Mouse (Mus musculus) liver, embryonic 12.5 days (tissue): ENCODE measurements at regions not wholly inside any gene's neighbourhood (a gene's known extent, or its start where the extent isn't known, plus 50 kb on each side); places are given as distances from the start of the nearest gene placed in this dataset.

Experiments
- ATAC-seq: fragments of 200-750 bp; cut with Nextera tagmentation; 2 replicates; pipeline ENCODE4 v1.8.0; 2017; ENCODE audit warnings: moderate number of reproducible peaks, mild to moderate bottlenecking, moderate library complexity
- H3K27ac ChIP-seq: fragments of 300-500 bp; sonication (generic); 2 replicates; pipeline ENCODE4 v1.5.1; 2016; ENCODE audit warnings: mild to moderate bottlenecking
- H3K27me3 ChIP-seq: fragments of 300-500 bp; sonication (generic); replicated peaks from 2 replicates; pipeline ENCODE4 v1.6.1; 2016; ENCODE audit warnings: mild to moderate bottlenecking, moderate library complexity
- H3K36me3 ChIP-seq: fragments of 300-500 bp; sonication (generic); 2 replicates; pipeline ENCODE4 v1.6.1; 2016; ENCODE audit warnings: mild to moderate bottlenecking, moderate library complexity
- H3K4me1 ChIP-seq: fragments of 300-500 bp; sonication (generic); 2 replicates; pipeline ENCODE4 v1.6.1; 2016
- H3K4me2 ChIP-seq: fragments of 300-500 bp; sonication (generic); 2 replicates; pipeline ENCODE4 v1.6.1; 2016; ENCODE audit warnings: mild to moderate bottlenecking, moderate library complexity
- H3K4me3 ChIP-seq: fragments of 300-500 bp; sonication (generic); 2 replicates; pipeline ENCODE4 v1.5.1; 2016; ENCODE audit warnings: mild to moderate bottlenecking, moderate library complexity
- H3K9ac ChIP-seq: fragments of 300-500 bp; sonication (generic); 2 replicates; pipeline ENCODE4 v1.6.1; 2016; ENCODE audit warnings: mild to moderate bottlenecking, moderate library complexity
- H3K9me3 ChIP-seq: fragments of 300-500 bp; sonication (generic); replicated peaks from 2 replicates; pipeline ENCODE4 v1.6.1; 2016; ENCODE audit warnings: mild to moderate bottlenecking, moderate library complexity
- WGBS: fragments of 180-500 bp; shearing (Covaris S2); methylation state at CpG from one replicate; pipeline ENCODE4 v1.1.7; 2016; ENCODE audit not compliant: insufficient replicate concordance; 5-methylcytosine and 5-hydroxymethylcytosine counted together

- H3K27me3 ChIP-seq: no peaks in the 10 kb centered on the region
- WGBS: 52% methylated on average over 1 of the region's 1 CpGs
- H3K4me3 ChIP-seq: no peak overlapping the region
- H3K4me2 ChIP-seq: no peak overlapping the region
- H3K27ac ChIP-seq: no peak overlapping the region
- ATAC-seq: no peak
- H3K9me3 ChIP-seq: no peaks in the 10 kb centered on the region
- H3K36me3 ChIP-seq: no peaks in the 10 kb centered on the region
- no peaks in the 10 kb centered on the region for H3K4me1 ChIP-seq
- H3K9ac ChIP-seq: no peak overlapping the region
Observed at GRCm38 (mm10) chr8:17782650-17783049, 1195.4 kb downstream of the Defb40 start.

- 66% methylated on average over 2 of the region's 2 CpGs for WGBS
Observed at GRCm38 (mm10) chr8:17781559-17782283, 1196.3 kb downstream of the Defb40 start.

GRCm38 (mm10) chr8:17775411-17775810 is 1202.6 kb downstream of the Defb40 start:
- WGBS: 40% methylated on average over 3 of the region's 3 CpGs
- ATAC-seq: no peak
- Histone ChIP-seq H3K27me3 (no peaks in the 10 kb centered on the region), H3K4me2 (no peak overlapping the region), H3K36me3 (no peaks in the 10 kb centered on the region), H3K4me3 (no peak overlapping the region), H3K9ac (no peak overlapping the region), H3K9me3 (no peaks in the 10 kb centered on the region), H3K4me1 (no peaks in the 10 kb centered on the region), H3K27ac (no peak overlapping the region)

More at GRCm38 (mm10) chr8:17781559-17782283, 1196.3 kb downstream of the Defb40 start:
- no peak overlapping the region for H3K9ac ChIP-seq
- no peaks in the 10 kb centered on the region for H3K4me1 ChIP-seq
- no peak overlapping the region for H3K4me3 ChIP-seq
- ATAC-seq: no peak
- no peaks in the 10 kb centered on the region for H3K9me3 ChIP-seq
- H3K4me2 ChIP-seq: no peak overlapping the region
- no peaks in the 10 kb centered on the region for H3K27me3 ChIP-seq
- no peak overlapping the region for H3K27ac ChIP-seq
- H3K36me3 ChIP-seq: no peaks in the 10 kb centered on the region

GRCm38 (mm10) chr8:17773311-17773710 is 1204.7 kb downstream of the Defb40 start:
- 73% methylated on average over 1 of the region's 1 CpGs for WGBS
- no peak for ATAC-seq

GRCm38 (mm10) chr8:17767441-17768007 is 1210.5 kb downstream of the Defb40 start:
- peak; percentile 82 for ATAC-seq
- Histone ChIP-seq H3K9me3 (no peaks in the 10 kb centered on the region), H3K9ac (no peak overlapping the region), H3K36me3 (no peaks in the 10 kb centered on the region), H3K4me2 (no peak overlapping the region), H3K4me1 (no peaks in the 10 kb centered on the region), H3K27me3 (no peaks in the 10 kb centered on the region), H3K4me3 (no peak overlapping the region), H3K27ac (peak overlapping the region; percentile 32)
- WGBS: 59% methylated on average over 5 of the region's 5 CpGs

More at GRCm38 (mm10) chr8:17773311-17773710, 1204.7 kb downstream of the Defb40 start:
- H3K36me3 ChIP-seq: no peaks in the 10 kb centered on the region
- H3K27ac ChIP-seq: no peak overlapping the region
- H3K4me2 ChIP-seq: no peak overlapping the region
- no peaks in the 10 kb centered on the region for H3K9me3 ChIP-seq
- H3K27me3 ChIP-seq: no peaks in the 10 kb centered on the region
- H3K4me1 ChIP-seq: no peaks in the 10 kb centered on the region
- no peak overlapping the region for H3K4me3 ChIP-seq
- no peak overlapping the region for H3K9ac ChIP-seq

GRCm38 (mm10) chr8:17724672-17725071 is 1253.4 kb downstream of the Defb40 start:
- Histone ChIP-seq H3K9me3 (no peaks in the 10 kb centered on the region), H3K4me1 (no peaks in the 10 kb centered on the region), H3K27ac (no peak overlapping the region), H3K36me3 (no peaks in the 10 kb centered on the region), H3K9ac (no peak overlapping the region), H3K27me3 (no peaks in the 10 kb centered on the region), H3K4me3 (no peak overlapping the region), H3K4me2 (no peak overlapping the region)
- no peak for ATAC-seq
- 48% methylated on average over 3 of the region's 3 CpGs for whole genome bisulfite sequencing

GRCm38 (mm10) chr8:17709162-17709561 is 1268.9 kb downstream of the Defb40 start:
- Histone ChIP-seq H3K9ac (no peak overlapping the region), H3K4me3 (no peak overlapping the region), H3K4me1 (no peaks in the 10 kb centered on the region), H3K27ac (no peak overlapping the region), H3K9me3 (no peaks in the 10 kb centered on the region), H3K36me3 (no peaks in the 10 kb centered on the region), H3K4me2 (no peak overlapping the region), H3K27me3 (no peaks in the 10 kb centered on the region)
- 62% methylated on average over 1 of the region's 1 CpGs for WGBS
- no peak for ATAC-seq

GRCm38 (mm10) chr8:17708409-17708808 is 1269.6 kb downstream of the Defb40 start:
- no peak for ATAC-seq
- H3K4me1 ChIP-seq: no peaks in the 10 kb centered on the region
- no peaks in the 10 kb centered on the region for H3K27me3 ChIP-seq
- H3K9me3 ChIP-seq: no peaks in the 10 kb centered on the region
- WGBS: 60% methylated on average over 4 of the region's 4 CpGs
- H3K36me3 ChIP-seq: no peaks in the 10 kb centered on the region
- no peak overlapping the region for H3K27ac ChIP-seq
- H3K4me2 ChIP-seq: no peak overlapping the region
- no peak overlapping the region for H3K4me3 ChIP-seq
- no peak overlapping the region for H3K9ac ChIP-seq

GRCm38 (mm10) chr8:17704289-17704688 is 1273.8 kb downstream of the Defb40 start:
- Histone ChIP-seq H3K4me2 (no peak overlapping the region), H3K27me3 (no peaks in the 10 kb centered on the region), H3K9me3 (no peaks in the 10 kb centered on the region), H3K9ac (no peak overlapping the region), H3K4me3 (no peak overlapping the region), H3K36me3 (no peaks in the 10 kb centered on the region), H3K4me1 (no peaks in the 10 kb centered on the region), H3K27ac (no peak overlapping the region)
- 38% methylated on average over 1 of the region's 1 CpGs for WGBS
- no peak for ATAC-seq

- no peak overlapping the region for H3K4me3 ChIP-seq
- H3K9ac ChIP-seq: no peak overlapping the region
- 64% methylated on average over 3 of the region's 3 CpGs for WGBS
- H3K4me1 ChIP-seq: no peaks in the 10 kb centered on the region
- no peak overlapping the region for H3K4me2 ChIP-seq
- H3K27ac ChIP-seq: no peak overlapping the region
- no peaks in the 10 kb centered on the region for H3K36me3 ChIP-seq
- no peaks in the 10 kb centered on the region for H3K27me3 ChIP-seq
- H3K9me3 ChIP-seq: no peaks in the 10 kb centered on the region
- ATAC-seq: no peak
Observed at GRCm38 (mm10) chr8:17700362-17700761, 1277.7 kb downstream of the Defb40 start.

- no peak overlapping the region for H3K27ac ChIP-seq
- no peak overlapping the region for H3K4me3 ChIP-seq
- WGBS: 48% methylated on average over 4 of the region's 4 CpGs
- H3K36me3 ChIP-seq: no peaks in the 10 kb centered on the region
- H3K4me1 ChIP-seq: no peaks in the 10 kb centered on the region
- no peaks in the 10 kb centered on the region for H3K27me3 ChIP-seq
- no peak overlapping the region for H3K9ac ChIP-seq
- no peak overlapping the region for H3K4me2 ChIP-seq
- ATAC-seq: no peak
- no peaks in the 10 kb centered on the region for H3K9me3 ChIP-seq
Observed at GRCm38 (mm10) chr8:17690074-17690848, 1287.8 kb downstream of the Defb40 start.

- ATAC-seq: no peak
- Histone ChIP-seq H3K27me3 (no peaks in the 10 kb centered on the region), H3K36me3 (no peaks in the 10 kb centered on the region), H3K4me3 (no peak overlapping the region), H3K27ac (no peak overlapping the region), H3K9me3 (no peaks in the 10 kb centered on the region), H3K4me2 (no peak overlapping the region), H3K4me1 (no peaks in the 10 kb centered on the region), H3K9ac (no peak overlapping the region)
- 81% methylated on average over 3 of the region's 3 CpGs for WGBS
Observed at GRCm38 (mm10) chr8:17689641-17690040, 1288.4 kb downstream of the Defb40 start.
